Mouse (Mus musculus) midbrain, embryonic 15.5 days (tissue): ENCODE measurements at regions not wholly inside any gene's neighbourhood (a gene's known extent, or its start where the extent isn't known, plus 50 kb on each side); places are given as distances from the start of the nearest gene placed in this dataset.
A peak's percentile ranks its signal among the peaks of the same experiment; 100 is the strongest.

ENCODE experiments used
- ATAC-seq: fragments of 200-750 bp; cut with Nextera tagmentation; replicated peaks from 2 replicates; pipeline ENCODE4 v1.8.0; 2017; ENCODE audit warnings: moderate TSS enrichment
- H3K27ac ChIP-seq: fragments of 300-500 bp; sonication (generic); 2 replicates; pipeline ENCODE4 v1.5.1; 2015; ENCODE audit warnings: mild to moderate bottlenecking, inconsistent platforms
- H3K27me3 ChIP-seq: fragments of 300-500 bp; sonication (generic); replicated peaks from 2 replicates; pipeline ENCODE4 v1.6.1; 2015; ENCODE audit warnings: inconsistent platforms
- H3K36me3 ChIP-seq: fragments of 300-500 bp; sonication (generic); replicated peaks from 2 replicates; pipeline ENCODE4 v1.6.1; 2015; ENCODE audit warnings: inconsistent platforms
- H3K4me1 ChIP-seq: fragments of 300-500 bp; sonication (generic); 2 replicates; pipeline ENCODE4 v1.6.1; 2015; ENCODE audit warnings: inconsistent platforms
- H3K4me2 ChIP-seq: fragments of 300-500 bp; sonication (generic); 2 replicates; pipeline ENCODE4 v1.6.1; 2015; ENCODE audit warnings: inconsistent platforms, mild to moderate bottlenecking, moderate library complexity
- H3K4me3 ChIP-seq: fragments of 300-500 bp; sonication (generic); 2 replicates; pipeline ENCODE4 v1.5.1; 2015; ENCODE audit warnings: mild to moderate bottlenecking, inconsistent platforms
- H3K9ac ChIP-seq: fragments of 300-500 bp; sonication (generic); 2 replicates; pipeline ENCODE4 v1.6.1; 2015; ENCODE audit warnings: mild to moderate bottlenecking, inconsistent platforms
- H3K9me3 ChIP-seq: fragments of 300-500 bp; sonication (generic); 2 replicates; pipeline ENCODE4 v1.6.1; 2016; ENCODE audit warnings: inconsistent platforms
- WGBS: fragments of 180-500 bp; shearing (Covaris S2); methylation state at CpG from one replicate; pipeline ENCODE4 v1.1.7; 2015; ENCODE audit warnings: mixed read lengths; 5-methylcytosine and 5-hydroxymethylcytosine counted together

DNA sequence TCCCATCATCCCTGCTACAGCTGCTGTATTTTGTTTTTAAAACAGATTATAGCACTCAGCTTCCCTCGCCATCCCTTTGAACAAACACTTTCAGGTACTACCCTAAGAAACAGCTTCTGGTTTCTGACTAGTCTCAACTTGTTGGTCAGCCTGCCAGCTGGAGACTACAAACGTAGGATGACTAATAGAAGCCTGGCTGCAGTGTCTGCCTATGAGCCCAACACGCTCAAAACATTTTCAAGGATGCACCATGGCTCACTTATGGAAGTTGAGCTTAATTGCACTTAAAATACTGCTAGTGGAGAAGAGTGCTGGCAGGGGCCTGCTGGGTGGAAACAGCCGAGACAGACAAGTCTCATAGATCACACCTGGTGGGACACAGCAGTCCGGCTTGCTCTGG is 234.4 kb upstream of the Tenm4 start:
- Histone ChIP-seq H3K9me3 (no peaks in the 10 kb centered on the region), H3K4me3 (no peak overlapping the region), H3K4me1 (no peaks in the 10 kb centered on the region), H3K36me3 (no peaks in the 10 kb centered on the region), H3K27me3 (no peaks in the 10 kb centered on the region), H3K4me2 (no peak overlapping the region), H3K9ac (no peak overlapping the region), H3K27ac (no peak overlapping the region)
- ATAC-seq, result no peak
- WGBS, result 86% methylated on average over 5 of the region's 5 CpGs

DNA sequence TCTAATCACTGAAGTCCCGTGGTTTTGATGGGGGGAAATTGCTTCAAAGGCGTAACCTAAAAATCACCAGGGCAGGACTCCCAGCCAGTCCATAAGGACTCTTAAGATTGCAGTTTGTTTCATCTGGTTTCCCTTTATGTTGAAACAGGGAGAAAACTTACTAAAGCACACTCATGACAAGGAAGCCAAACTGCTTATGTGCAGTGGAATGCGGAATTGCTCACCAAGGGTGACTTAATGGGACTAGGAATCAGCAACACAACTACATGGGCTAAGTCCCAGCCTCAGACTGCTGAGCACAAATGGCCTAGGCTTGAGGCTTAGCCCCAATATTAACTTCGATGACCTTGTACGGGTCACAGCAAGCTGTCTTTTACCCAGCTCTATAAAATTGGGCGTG is 227.6 kb upstream of the Tenm4 start:
- 88% methylated on average over 6 of the region's 6 CpGs for WGBS

DNA sequence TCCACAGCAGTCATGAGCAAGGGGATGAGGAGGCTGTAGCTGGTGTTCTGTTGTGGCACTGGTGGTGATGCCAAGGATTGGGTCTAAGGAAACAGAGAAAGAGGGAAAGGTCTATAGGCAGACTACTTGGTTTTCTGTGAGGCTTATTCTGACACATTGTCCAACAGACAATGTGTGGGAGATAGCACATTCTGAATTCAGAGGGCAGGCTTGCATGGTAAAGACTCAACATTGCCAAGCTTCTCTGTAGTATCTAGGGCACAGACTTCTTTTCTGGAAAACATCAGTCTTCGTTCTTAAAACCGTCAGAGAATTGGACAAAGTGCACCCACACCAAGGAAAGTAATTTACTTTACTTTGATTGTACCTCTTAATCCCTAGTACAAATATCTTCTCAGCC is 218.7 kb upstream of the Tenm4 start:
- Histone ChIP-seq H3K4me2 (no peak overlapping the region), H3K27ac (no peak overlapping the region), H3K9ac (no peak overlapping the region), H3K27me3 (no peaks in the 10 kb centered on the region), H3K4me1 (no peaks in the 10 kb centered on the region), H3K4me3 (no peak overlapping the region), H3K36me3 (no peaks in the 10 kb centered on the region), H3K9me3 (no peaks in the 10 kb centered on the region)
- no peak for ATAC-seq
- 78% methylated on average over 2 of the region's 2 CpGs for WGBS

More for the DNA sequence above, 227.6 kb upstream of the Tenm4 start:
- Histone ChIP-seq H3K4me2 (no peak overlapping the region), H3K4me1 (no peaks in the 10 kb centered on the region), H3K4me3 (no peak overlapping the region), H3K36me3 (no peaks in the 10 kb centered on the region), H3K27ac (no peak overlapping the region), H3K9ac (no peak overlapping the region), H3K27me3 (no peaks in the 10 kb centered on the region), H3K9me3 (no peaks in the 10 kb centered on the region)
- ATAC-seq, result no peak

DNA sequence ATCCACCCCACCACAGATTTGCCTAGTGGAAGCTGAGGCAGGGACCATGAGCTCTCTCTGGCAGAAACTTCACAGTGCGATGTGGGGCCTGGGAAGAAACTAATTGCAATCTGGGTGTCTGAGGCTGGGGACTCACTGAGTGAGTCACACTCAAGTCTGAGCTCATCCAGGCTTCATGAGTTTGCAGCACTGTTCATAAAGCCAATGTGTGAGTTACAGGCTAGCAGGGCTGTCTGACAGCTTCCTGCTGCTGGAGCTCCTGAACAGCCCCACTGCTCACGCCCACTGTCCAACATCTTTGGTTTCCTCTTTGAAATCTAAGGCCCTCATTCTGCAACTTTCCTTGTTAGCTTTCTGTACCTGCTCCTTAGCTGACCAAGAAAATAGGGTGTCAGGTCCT is 216.5 kb upstream of the Tenm4 start:
- WGBS, result 97% methylated on average over 2 of the region's 2 CpGs
- no peak for ATAC-seq
- no peak overlapping the region for H3K4me3 ChIP-seq

DNA sequence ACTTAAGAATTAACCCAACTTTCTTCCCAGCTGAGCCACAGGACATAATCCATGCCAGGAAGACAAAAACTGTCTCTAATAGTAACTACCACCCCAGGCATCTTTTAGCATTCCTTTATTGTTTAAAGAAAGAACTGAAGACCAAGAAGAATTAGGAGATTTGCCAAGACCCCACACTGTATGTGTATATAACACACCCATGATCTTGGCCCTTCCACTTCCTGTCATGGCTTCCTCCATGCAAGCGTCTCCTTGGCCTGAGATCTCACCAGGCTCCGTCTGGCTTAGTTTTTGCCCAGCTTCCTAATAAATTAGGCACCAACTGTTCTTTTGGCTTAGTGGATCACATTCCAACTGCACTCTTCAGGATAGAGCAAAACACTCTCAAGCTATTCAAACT is 215.9 kb upstream of the Tenm4 start:
- H3K27me3 ChIP-seq, result no peaks in the 10 kb centered on the region
- no peak overlapping the region for H3K4me2 ChIP-seq
- no peaks in the 10 kb centered on the region for H3K36me3 ChIP-seq
- H3K4me1 ChIP-seq, result no peaks in the 10 kb centered on the region
- no peak for ATAC-seq
- no peak overlapping the region for H3K27ac ChIP-seq
- 68% methylated on average over 2 of the region's 2 CpGs for WGBS
- H3K4me3 ChIP-seq, result no peak overlapping the region
- H3K9me3 ChIP-seq, result no peaks in the 10 kb centered on the region
- H3K9ac ChIP-seq, result no peak overlapping the region

More for the DNA sequence above, 216.5 kb upstream of the Tenm4 start:
- Histone ChIP-seq H3K9ac (no peak overlapping the region), H3K9me3 (no peaks in the 10 kb centered on the region), H3K4me2 (no peak overlapping the region), H3K27ac (no peak overlapping the region), H3K27me3 (no peaks in the 10 kb centered on the region), H3K36me3 (no peaks in the 10 kb centered on the region), H3K4me1 (no peaks in the 10 kb centered on the region)

DNA sequence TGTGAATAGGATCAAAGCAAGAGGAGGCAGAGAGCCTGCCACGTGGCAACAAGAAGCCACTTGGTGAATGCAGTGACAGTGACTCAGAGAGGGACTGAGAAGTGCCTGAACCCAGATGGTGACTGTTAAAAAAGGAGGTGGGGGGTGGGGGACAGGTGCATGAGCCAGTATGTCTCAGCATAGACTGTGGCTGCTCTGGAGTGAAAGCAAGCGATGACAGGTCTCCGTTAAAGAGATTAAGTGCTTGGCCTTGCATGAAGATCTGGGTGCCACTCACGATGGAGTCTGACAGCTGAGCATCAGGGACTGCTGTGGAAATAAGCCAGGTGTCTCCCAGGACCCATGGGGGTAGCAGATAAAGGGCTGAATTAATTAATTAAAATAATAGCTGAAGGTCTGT is 212.0 kb upstream of the Tenm4 start:
- Histone ChIP-seq H3K27ac (no peak overlapping the region), H3K9me3 (no peaks in the 10 kb centered on the region), H3K36me3 (no peaks in the 10 kb centered on the region), H3K4me1 (no peaks in the 10 kb centered on the region), H3K4me3 (no peak overlapping the region), H3K4me2 (no peak overlapping the region), H3K27me3 (no peaks in the 10 kb centered on the region), H3K9ac (no peak overlapping the region)
- ATAC-seq, result 0 out of 2 replicates have a peak, but pooled peaks have one; percentile 39
- 47% methylated on average over 4 of the region's 4 CpGs for WGBS

DNA sequence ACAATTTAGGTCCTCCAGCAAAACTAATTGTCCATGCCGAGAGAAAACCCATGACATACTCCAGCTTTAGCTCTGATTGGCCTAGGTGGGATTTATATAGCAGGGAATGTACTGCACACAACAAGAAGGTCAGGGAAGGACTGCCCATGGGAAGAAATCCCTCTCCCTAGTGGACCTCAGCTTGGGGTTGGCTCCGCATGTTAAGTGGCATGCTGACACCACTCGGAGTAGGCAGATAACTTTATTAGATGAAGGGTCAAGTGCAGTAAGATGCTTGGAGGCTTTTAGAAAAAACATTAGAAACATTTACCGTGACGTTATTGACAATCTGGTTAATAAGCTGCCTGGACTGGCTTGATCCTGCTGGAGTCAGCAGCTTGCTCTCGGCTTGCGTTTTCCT is 199.2 kb upstream of the Tenm4 start:
- 82% methylated on average over 7 of the region's 7 CpGs for WGBS
- ATAC-seq, result no peak

DNA sequence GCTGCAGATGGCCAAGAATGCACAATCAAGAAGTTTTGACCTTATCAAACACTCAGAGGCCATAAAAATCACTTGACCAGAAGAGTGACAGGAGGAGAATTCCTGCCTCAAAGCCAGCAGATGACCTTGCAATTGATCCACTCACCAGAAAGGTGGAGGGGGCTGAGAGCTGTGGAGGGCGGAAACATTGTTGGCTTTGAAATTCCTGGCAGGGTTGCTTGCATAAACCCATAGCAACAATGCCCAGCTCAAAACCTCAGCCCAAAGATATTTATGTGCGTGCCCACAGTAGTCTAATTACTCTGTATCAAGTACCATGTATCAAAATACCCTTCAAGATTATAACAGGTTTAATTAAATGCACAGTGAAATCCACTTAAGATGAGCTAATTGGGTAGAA is 197.0 kb upstream of the Tenm4 start:
- no peaks in the 10 kb centered on the region for H3K36me3 ChIP-seq
- ATAC-seq, result no peak
- WGBS, result 51% methylated on average over 2 of the region's 2 CpGs

More for the DNA sequence above, 199.2 kb upstream of the Tenm4 start:
- no peaks in the 10 kb centered on the region for H3K4me1 ChIP-seq
- H3K27ac ChIP-seq, result no peak overlapping the region
- H3K4me2 ChIP-seq, result no peak overlapping the region
- no peaks in the 10 kb centered on the region for H3K27me3 ChIP-seq
- no peak overlapping the region for H3K4me3 ChIP-seq
- H3K36me3 ChIP-seq, result no peaks in the 10 kb centered on the region
- no peak overlapping the region for H3K9ac ChIP-seq
- H3K9me3 ChIP-seq, result no peaks in the 10 kb centered on the region

DNA sequence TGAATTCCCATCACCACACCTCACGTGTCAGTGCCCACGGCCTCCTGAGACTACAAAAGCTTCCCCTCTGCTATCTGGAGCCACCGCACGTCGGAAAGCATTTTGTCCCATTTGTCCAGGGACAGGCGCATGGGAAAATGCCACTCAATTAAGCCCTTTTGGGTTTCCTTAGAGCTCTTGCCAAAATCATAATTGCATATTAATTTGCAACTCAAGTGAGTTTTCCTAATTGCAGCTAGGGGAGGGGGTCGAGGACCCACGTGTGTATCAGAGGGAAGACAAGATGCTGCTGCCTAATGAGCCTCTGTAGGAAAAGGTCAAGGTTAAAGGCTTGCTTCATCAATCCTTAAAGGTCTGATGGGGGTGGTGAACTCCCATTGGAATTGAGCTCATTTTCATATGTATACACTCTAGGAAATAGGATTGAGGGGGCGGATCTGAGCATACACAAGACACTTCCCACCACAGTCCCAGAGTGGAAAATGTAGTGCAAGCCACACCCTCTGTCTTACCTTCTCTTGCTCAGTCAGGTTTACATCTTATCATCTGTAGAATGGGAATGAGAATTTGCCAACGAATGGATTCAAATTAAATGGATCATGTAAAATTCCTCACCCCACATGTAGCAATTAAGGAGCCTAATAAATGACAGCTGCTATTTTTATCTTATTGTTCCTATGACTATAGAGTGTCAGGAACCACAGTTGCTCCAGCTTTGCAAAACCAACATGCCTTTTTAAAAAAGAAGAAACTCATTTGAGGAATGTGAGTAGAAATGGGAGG is 179.6 kb upstream of the Tenm4 start:
- H3K4me2 ChIP-seq, result no peak overlapping the region
- no peak overlapping the region for H3K4me3 ChIP-seq
- peak; percentile 63 for ATAC-seq
- no peak overlapping the region for H3K9ac ChIP-seq
- no peaks in the 10 kb centered on the region for H3K9me3 ChIP-seq
- H3K4me1 ChIP-seq, result no peaks in the 10 kb centered on the region
- no peak overlapping the region for H3K27ac ChIP-seq
- WGBS, result 26% methylated on average over 10 of the region's 10 CpGs
- H3K27me3 ChIP-seq, result no peaks in the 10 kb centered on the region
- no peaks in the 10 kb centered on the region for H3K36me3 ChIP-seq

More for the DNA sequence above, 197.0 kb upstream of the Tenm4 start:
- Histone ChIP-seq H3K9me3 (no peaks in the 10 kb centered on the region), H3K27ac (no peak overlapping the region), H3K4me3 (no peak overlapping the region), H3K9ac (no peak overlapping the region), H3K4me2 (no peak overlapping the region), H3K27me3 (no peaks in the 10 kb centered on the region), H3K4me1 (no peaks in the 10 kb centered on the region)

DNA sequence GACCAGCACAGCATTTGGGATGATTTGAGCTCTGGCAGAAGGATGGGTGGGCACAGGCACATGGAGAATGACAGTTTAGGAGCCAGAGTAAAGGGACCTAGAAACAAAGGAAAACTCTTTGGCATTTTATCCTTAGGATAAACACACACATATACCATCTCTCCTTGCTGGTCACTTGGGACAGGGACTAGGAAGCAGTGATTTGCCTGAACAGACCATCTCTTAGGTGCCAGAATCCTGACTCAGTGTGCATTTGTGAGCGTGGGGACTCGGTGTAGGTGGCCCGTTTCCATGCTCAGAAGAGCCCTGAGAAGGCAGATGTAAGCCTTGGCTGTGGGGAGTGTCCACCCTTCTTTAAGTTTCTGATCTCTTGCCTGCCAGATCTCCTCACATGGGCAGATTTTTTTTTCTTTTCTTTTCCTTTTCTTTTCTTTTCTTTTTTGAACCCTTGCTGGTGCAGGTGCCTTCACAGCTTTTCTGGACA is 179.0 kb upstream of the Tenm4 start:
- no peaks in the 10 kb centered on the region for H3K4me1 ChIP-seq
- no peaks in the 10 kb centered on the region for H3K36me3 ChIP-seq
- no peak overlapping the region for H3K4me3 ChIP-seq
- no peak overlapping the region for H3K4me2 ChIP-seq
- 81% methylated on average over 3 of the region's 3 CpGs for WGBS
- ATAC-seq, result no peak
- H3K9me3 ChIP-seq, result no peaks in the 10 kb centered on the region
- no peak overlapping the region for H3K9ac ChIP-seq
- no peaks in the 10 kb centered on the region for H3K27me3 ChIP-seq
- no peak overlapping the region for H3K27ac ChIP-seq

DNA sequence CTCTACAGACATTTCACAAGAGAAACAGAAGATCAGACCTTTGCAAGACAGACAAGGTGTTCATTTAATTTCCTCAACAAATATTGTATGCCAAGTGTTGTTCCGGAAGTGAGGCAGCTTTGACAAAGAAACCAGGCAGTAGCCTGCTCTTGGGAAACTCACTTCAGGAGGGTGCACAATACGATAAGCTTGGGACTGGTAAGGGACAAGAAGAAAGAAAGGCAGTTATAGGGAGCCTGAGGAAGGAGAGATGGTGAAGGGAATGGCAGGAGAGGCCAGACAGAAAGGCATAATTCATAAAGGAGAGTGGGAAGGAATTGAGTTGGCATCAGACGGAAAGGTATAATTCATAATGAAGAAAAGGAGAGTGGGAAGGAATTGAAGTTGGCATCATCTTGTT is 178.5 kb upstream of the Tenm4 start:
- no peaks in the 10 kb centered on the region for H3K4me1 ChIP-seq
- 78% methylated on average over 3 of the region's 3 CpGs for WGBS
- no peaks in the 10 kb centered on the region for H3K27me3 ChIP-seq
- no peak overlapping the region for H3K9ac ChIP-seq
- no peak overlapping the region for H3K27ac ChIP-seq
- H3K4me3 ChIP-seq, result no peak overlapping the region
- ATAC-seq, result no peak
- no peaks in the 10 kb centered on the region for H3K9me3 ChIP-seq
- H3K4me2 ChIP-seq, result no peak overlapping the region
- H3K36me3 ChIP-seq, result no peaks in the 10 kb centered on the region

DNA sequence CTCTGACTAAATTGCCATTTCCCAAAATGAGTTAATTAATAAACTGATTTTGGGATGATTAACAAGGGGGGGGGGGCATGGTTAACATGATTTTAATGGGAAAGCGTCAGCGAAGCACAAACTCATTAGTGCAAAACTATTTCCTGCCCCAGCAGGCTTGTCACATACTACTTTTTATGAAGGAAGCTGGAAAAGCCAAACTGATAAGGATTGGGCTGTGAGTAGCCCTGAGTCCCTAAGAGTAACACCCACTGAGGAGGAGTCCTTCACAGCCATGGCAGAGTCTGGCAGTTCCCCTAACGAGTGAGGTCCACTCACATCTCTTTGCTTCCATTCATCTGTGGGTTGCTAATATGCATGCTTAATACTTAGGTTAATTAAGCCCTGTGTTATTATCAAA is 173.9 kb upstream of the Tenm4 start:
- no peaks in the 10 kb centered on the region for H3K27me3 ChIP-seq
- ATAC-seq, result no peak
- no peak overlapping the region for H3K9ac ChIP-seq
- H3K9me3 ChIP-seq, result no peaks in the 10 kb centered on the region
- H3K27ac ChIP-seq, result no peak overlapping the region
- H3K4me1 ChIP-seq, result no peaks in the 10 kb centered on the region
- no peaks in the 10 kb centered on the region for H3K36me3 ChIP-seq
- WGBS, result 78% methylated on average over 3 of the region's 3 CpGs
- no peak overlapping the region for H3K4me3 ChIP-seq
- no peak overlapping the region for H3K4me2 ChIP-seq

DNA sequence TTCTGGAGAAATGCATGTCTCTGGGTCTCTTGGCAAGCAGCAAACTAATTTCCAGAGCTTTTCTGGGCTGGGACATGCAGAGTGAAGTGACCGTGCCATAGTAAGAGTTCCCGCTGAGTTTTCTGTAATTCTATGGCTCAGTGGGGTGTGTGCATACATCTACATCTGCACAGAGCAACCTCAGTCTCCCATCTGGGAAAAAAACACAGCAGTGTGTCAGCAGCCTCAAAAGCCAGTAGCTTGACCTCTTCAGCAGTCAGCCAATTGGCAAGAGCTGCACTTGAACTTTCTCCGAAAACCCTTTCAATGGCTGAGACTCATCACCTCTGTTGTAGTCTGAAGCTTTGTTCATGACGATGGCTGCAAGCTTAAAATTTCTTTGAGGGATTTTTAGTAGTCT is 171.9 kb upstream of the Tenm4 start:
- H3K4me2 ChIP-seq, result no peak overlapping the region
- ATAC-seq, result no peak
- 23% methylated on average over 4 of the region's 4 CpGs for WGBS
- no peak overlapping the region for H3K27ac ChIP-seq
- H3K4me1 ChIP-seq, result no peaks in the 10 kb centered on the region
- no peaks in the 10 kb centered on the region for H3K36me3 ChIP-seq
- H3K27me3 ChIP-seq, result no peaks in the 10 kb centered on the region
- H3K9ac ChIP-seq, result no peak overlapping the region
- no peak overlapping the region for H3K4me3 ChIP-seq
- H3K9me3 ChIP-seq, result no peaks in the 10 kb centered on the region
